Mouse (Mus musculus) neutrophil, adult 5-6 weeks (primary cell): ENCODE data around the gene Gm20388. TPM values are rescaled to one million over a fixed set of nuclear protein-coding genes. Genes with fewer than 3 reads are reported as not detected.

ENCODE experiments used
- ATAC-seq: fragments of 151-379, 151-347 bp; 2 replicates; pipeline ENCODE4 v1.8.0; 2017; ENCODE audit warnings: mild to moderate bottlenecking, moderate TSS enrichment; ENCODE audit not compliant: insufficient number of reproducible peaks, poor library complexity, low FRiP score, severe bottlenecking; ENCODE audit errors: extremely low read depth
- total RNA-seq: library from RNA; stranded (forward); fragments of 200-1000 nt; gene quantifications from 2 replicates; pipeline ENCODE4 v1.2.3, GENCODE M21; 2017

The Gm20388 gene
- total RNA-seq, 1 experiment from 2014 or later: 10.8 TPM

- no peak for ATAC-seq
Measured at GRCm38 (mm10) chr8:120227578-120227876, 316.9 kb downstream of the Gm20388 start.

- no peak for ATAC-seq
Measured at GRCm38 (mm10) chr8:120227891-120228591, 317.4 kb downstream of the Gm20388 start, which contains the start of gene Gse1. Gse1 (plus strand) TSS chr8:120228456.

- ATAC-seq: no peak
Measured at GRCm38 (mm10) chr8:120228781-120229573, 318.3 kb downstream of the Gm20388 start.

DNA sequence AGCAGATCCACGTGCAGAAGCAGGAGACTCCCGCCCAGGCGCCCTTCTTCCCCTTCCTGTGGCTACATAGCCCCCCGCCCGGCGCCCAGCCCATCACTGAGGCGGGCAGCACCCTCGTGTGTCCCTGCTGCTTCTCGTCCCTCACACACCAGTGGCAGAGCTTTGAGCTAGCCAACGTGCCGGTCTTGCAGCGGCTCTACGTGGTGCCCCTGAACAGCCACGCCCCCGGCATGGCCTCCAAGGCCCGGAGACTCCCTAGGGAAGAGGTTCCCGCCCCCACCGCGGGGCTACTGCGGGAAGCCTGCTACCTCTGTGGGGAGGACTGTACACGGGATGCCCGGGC, 318.9 kb downstream of the Gm20388 start:
- no peak for ATAC-seq

DNA sequence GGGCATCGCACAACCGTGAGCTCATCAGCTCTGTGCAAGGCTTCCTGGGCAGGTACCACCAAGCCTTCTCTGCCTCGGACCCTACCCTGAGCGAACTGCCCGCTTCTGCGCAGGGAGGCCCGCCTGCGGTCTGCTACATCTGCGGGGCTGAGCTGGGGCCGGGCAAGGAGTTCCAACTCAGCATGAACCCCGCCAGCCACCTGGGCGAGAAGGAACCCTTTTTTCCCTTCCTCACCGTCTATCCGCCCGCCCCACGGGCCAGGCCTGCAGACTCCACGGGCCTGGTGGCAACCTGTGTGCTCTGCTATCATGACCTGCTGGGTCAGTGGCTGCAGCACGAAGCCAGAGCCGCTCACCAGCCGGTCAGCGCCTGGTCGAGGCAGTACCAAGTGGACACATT, 319.4 kb downstream of the Gm20388 start:
- no peak for ATAC-seq

DNA sequence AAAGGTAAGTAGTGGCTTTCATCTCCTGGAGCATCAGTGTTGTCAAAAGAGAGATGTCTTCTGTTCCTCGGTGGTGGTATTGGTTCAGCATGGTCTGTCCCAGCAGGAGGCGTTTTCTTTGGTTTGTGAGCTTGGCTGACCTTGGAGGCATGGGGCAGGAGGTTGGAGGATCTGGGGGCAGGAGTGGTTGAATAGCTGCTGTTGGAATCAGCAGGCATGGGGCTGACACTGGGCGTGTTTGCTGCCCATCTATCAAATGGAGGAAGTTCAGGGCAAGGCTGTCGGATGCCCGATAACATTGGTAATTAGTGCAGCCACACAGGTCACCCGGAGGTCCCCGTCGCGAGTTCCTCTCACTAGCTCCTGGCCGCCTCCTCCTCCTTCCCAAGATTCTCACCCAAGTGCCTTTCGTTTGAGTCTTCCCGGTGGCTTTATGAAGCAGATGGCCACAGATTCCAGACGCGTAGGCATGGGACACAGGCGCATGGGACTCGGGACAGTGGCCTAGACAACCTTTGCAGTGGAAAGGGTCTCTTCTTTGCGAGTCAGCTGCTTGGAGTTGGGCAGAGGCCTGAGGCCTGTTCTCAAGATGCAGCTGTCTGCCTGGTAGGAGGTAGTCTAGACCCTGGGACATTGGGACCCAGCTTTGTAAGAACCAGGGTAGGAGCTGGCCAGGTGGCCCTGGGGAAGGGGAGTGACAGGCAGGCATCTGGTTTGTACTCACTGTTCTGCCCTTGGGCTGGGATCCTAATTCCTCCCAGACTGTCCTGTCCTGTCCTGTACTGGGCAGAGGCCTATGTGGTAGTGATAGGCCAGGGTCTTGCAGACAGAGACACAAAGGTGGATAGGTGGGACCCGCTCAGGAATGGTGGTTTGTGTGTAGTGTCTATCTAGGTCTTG, 320.3 kb downstream of the Gm20388 start:
- no peak for ATAC-seq

GRCm38 (mm10) chr8:120231870-120232269, 321.2 kb downstream of the Gm20388 start:
- ATAC-seq: no peak

- ATAC-seq: no peak
Measured at GRCm38 (mm10) chr8:120232398-120232797, 321.8 kb downstream of the Gm20388 start.

DNA sequence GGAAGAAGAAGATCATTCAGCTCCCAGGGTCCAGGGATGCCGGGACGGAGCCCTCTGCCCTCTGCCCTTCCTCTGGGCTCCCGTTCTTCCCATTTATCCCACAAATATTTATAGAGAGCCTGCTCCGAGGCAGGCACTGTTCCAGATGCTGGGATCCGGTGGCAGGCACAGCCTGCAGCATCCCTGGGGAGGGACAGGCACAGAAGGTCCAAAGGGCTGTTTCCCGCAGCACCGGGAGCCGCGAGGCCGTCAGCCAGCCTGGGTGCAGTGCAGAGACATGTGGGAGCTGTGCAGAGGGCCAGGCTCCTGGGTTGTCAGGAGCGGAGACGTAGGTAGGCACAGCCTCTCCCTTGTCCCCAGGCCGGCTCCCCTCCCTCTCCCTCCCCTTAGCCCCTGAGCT, 322.3 kb downstream of the Gm20388 start:
- no peak for ATAC-seq

DNA sequence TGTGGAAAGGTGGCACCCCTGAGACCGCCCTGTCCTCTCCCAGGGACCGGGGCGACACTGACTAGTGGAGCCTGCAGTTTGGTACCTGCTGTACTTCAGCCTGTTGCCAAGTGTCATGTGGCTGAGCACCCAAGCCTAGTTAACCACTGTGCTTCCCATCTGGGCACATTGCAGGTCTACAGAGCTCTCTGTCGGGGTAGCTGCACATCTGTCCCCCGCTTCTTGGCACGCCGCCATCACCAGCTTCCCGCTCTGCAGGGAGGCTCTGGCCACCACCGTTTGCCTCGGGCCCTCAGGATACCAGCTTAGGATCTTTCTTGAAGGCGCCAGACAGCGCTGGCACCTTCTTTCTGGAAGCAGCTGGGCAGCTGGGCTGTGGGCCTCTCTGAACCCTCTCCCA, 323.8 kb downstream of the Gm20388 start:
- no peak for ATAC-seq

GRCm38 (mm10) chr8:120234866-120235265, 324.2 kb downstream of the Gm20388 start:
- ATAC-seq: no peak

GRCm38 (mm10) chr8:120243222-120243621, 332.6 kb downstream of the Gm20388 start:
- ATAC-seq: no peak

DNA sequence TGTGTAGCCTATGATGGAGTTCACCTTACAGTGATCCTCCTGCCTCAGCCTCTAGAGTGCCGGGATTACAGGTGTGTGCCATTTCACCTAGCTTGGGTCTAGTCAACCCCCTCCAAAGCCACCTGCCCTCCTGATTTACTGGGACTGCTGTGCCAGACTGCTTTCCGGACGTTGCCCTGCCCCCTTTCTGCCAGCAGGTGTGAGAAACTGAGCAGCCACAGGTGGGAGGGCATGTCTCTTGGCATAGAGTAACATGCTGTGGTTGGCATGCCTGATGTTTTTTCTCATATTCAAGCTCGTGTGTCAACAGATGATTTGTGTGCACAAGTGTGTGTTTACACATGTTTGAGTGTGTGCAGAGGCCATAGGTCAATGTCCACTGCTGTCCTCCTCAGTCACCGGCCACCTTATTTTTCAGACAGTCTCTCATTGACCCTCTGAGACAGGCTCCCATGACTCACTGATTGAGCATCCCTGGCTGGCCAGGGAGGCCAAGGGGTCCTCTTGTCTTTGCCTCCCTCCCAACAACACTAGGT, 333.3 kb downstream of the Gm20388 start:
- no peak for ATAC-seq

DNA sequence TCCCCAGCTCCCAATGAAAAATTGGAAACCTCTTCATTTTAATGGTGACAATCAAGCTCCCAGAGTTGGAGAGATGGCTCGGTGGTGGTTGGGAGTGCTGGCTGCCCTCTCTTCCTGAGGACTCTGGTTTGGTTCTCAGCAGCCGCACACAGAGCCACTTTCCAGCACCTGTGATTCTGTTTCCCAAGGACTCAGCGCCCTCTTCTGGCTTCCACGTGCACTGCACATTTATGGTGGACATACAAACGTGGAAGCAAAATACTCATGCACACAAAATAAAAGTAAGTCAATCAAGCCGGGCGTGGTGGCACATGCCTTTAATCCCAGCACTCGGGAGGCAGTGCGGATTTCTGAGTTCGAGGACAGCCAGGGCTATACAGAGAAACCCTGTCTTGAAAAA, 333.9 kb downstream of the Gm20388 start:
- ATAC-seq: no peak

GRCm38 (mm10) chr8:120247618-120248017, 337.0 kb downstream of the Gm20388 start:
- ATAC-seq: no peak

DNA sequence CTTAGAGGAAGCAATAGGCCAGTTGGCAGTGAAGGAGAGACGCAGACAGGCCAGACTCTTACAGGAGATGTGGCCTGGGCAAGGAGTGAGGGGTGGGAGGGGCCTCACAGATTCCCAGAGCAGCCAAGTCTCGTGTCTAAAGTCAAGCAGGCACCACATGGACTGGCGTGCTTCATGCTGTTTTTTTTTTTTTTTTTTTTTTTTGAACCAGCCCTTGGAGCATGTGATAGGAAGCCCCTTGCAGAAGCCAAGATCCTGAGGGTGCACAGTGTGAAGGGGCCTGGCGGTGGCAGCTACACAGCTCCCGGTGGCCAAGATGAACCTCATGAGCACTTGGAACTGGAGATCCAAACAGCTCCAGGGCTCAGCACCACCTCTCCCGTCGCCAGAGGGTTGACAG, 337.4 kb downstream of the Gm20388 start:
- no peak for ATAC-seq

DNA sequence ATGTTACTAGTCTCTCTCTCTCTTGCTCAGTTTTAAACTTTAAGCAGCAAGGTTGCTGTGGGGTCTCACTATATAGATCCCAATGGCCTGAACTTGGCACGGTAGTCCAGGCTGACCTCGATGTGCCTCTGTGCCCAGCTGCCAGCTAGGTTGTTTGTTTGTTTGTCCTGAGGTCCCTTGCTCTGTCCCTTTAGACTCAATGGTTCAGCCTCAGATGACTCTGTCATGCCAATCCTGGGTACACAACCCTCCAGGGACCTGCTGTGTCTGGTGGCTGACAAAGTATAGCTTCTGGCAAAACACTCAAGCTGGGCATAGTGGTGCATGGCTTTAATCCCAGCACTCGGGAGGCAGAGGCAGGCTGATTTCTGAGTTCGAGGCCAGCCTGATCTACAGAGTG, 337.8 kb downstream of the Gm20388 start:
- ATAC-seq: no peak

DNA sequence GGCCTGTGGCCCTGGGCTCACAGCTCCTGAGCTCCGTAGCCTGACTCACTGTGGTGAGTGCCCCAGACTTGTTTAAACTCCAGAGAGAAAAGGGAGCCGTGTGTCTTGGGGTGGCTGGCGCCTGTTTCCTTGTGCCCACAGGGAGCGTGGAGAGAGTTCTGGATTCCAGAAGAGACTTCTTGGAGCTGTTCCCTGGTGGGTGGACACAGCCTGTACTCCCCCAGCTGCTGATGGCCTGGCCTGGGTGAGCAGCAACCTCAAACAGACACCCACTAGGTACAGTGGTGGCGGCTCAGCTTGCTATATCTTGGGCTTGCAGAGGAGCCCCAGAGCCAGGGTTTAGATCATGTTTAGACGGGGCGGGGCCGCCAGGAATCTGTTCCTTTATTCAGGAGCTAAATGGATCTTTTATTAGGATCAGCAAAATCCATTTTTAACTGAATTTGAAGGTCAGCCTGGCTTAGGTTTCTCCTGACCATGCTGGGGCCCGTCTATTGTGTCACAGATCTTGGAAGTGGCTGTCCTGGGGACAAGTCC, 339.2 kb downstream of the Gm20388 start:
- no peak for ATAC-seq

GRCm38 (mm10) chr8:120250750-120251410, 340.2 kb downstream of the Gm20388 start:
- no peak for ATAC-seq
